Mouse (Mus musculus): Measurements from ENCODE around the gene Nppc.

- TF ChIP-seq POLR2A (IDR thresholded peaks at IDR 0.05; ENCODE audit: borderline replicate concordance, low read depth, low read length) (no peak), CTCF (IDR thresholded peaks at IDR 0.05; ENCODE audit: low read depth, low read length) (no peak)
Observed at GRCm38 (mm10) chr1:86699346-86700136, 29.2 kb upstream of the Nppc start.
